ENCODE assay signal across 26 mouse cellular contexts in genomic region chr8:110793936-110794335, GRCm38 (mm10). TPM values are rescaled to one million over a fixed set of nuclear protein-coding genes. Genes with fewer than 3 reads are reported as not detected.
DNase-seq lines count a peak whose midpoint lies in the region; ATAC-seq and TF ChIP-seq lines count a peak whose summit lies in the region.
"Had no signal": no experiment of that assay in that cellular context is flagged by ENCODE, and none has a peak within 500 bp of the region (broad histone marks: within the 10 kb centered on the region; RNA-seq: fewer than 3 reads in every experiment).

No protein-coding gene starts in this region.

- no peak for TF ChIP-seq CTCF in lung, postnatal 0 days (IDR thresholded peaks at IDR 0.05)

- no peaks in the 10 kb centered on the region for H3K27me3 ChIP-seq in heart, embryonic 15.5 days
- no peaks in the 10 kb centered on the region for H3K27me3 ChIP-seq in lung, postnatal 0 days (replicated peaks; ENCODE audit: insufficient read depth, low read length)
- no peaks in the 10 kb centered on the region for H3K27me3 ChIP-seq in kidney, embryonic 16.5 days (ENCODE audit: insufficient read depth, low read length)
- no peaks in the 10 kb centered on the region for H3K27me3 ChIP-seq in forebrain, embryonic 15.5 days
- H3K27me3 ChIP-seq: embryonic facial prominence, embryonic 13.5 days; forebrain, embryonic 13.5 days; limb, embryonic 12.5 days; midbrain, embryonic 15.5 days had no signal

- TF ChIP-seq EP300 in lung, postnatal 0 days (IDR thresholded peaks at IDR 0.05) = no peak

- H3K4me2 ChIP-seq in heart, embryonic 15.5 days = no peak overlapping the region
- H3K4me2 ChIP-seq in lung, postnatal 0 days (replicated peaks; ENCODE audit: low read depth, low read length) = no peak overlapping the region
- no peak overlapping the region for H3K4me2 ChIP-seq in kidney, embryonic 16.5 days (replicated peaks; ENCODE audit: low read depth, low read length)
- H3K4me2 ChIP-seq in forebrain, embryonic 15.5 days (replicated peaks) = no peak overlapping the region
- H3K4me2 ChIP-seq: embryonic facial prominence, embryonic 13.5 days; forebrain, embryonic 13.5 days; heart, embryonic 11.5 days; limb, embryonic 12.5 days; liver, embryonic 11.5 days; midbrain, embryonic 15.5 days had no signal

- no peaks in the 10 kb centered on the region for H3K36me3 ChIP-seq in heart, embryonic 15.5 days
- H3K36me3 ChIP-seq in lung, postnatal 0 days (ENCODE audit: insufficient read depth, low read length) = no peaks in the 10 kb centered on the region
- H3K36me3 ChIP-seq in kidney, embryonic 16.5 days (ENCODE audit: insufficient read depth, low read length) = no peaks in the 10 kb centered on the region
- no peaks in the 10 kb centered on the region for H3K36me3 ChIP-seq in forebrain, embryonic 15.5 days
- H3K36me3 ChIP-seq: embryonic facial prominence, embryonic 13.5 days; limb, embryonic 12.5 days; midbrain, embryonic 15.5 days had no signal

- no peak overlapping the region for H3K27ac ChIP-seq in heart, embryonic 15.5 days
- H3K27ac ChIP-seq in lung, postnatal 0 days (ENCODE audit: low read length) = peak overlapping the region; percentile 43; the same call in 1 of the 2 replicates
- H3K27ac ChIP-seq in kidney, embryonic 16.5 days (ENCODE audit: low read length) = peak overlapping the region; percentile 83
- H3K27ac ChIP-seq in forebrain, embryonic 15.5 days (replicated peaks) = no peak overlapping the region
- H3K27ac ChIP-seq: embryonic facial prominence, embryonic 13.5 days; forebrain, embryonic 13.5 days; limb, embryonic 12.5 days; macrophage; midbrain, embryonic 15.5 days; stomach, postnatal 0 days had no signal

- no peak overlapping the region for H3K4me3 ChIP-seq in heart, embryonic 15.5 days
- no peak overlapping the region for H3K4me3 ChIP-seq in lung, postnatal 0 days (ENCODE audit: low read depth, low read length)
- H3K4me3 ChIP-seq in kidney, embryonic 16.5 days (ENCODE audit: low read length) = no peak overlapping the region
- no peak overlapping the region for H3K4me3 ChIP-seq in forebrain, embryonic 15.5 days
- H3K4me3 ChIP-seq: embryonic facial prominence, embryonic 13.5 days; forebrain, embryonic 13.5 days; limb, embryonic 12.5 days; midbrain, embryonic 15.5 days had no signal

- H3K9ac ChIP-seq in heart, embryonic 15.5 days = no peak overlapping the region
- H3K9ac ChIP-seq in lung, postnatal 0 days (replicated peaks; ENCODE audit: low read depth) = no peak overlapping the region
- no peak overlapping the region for H3K9ac ChIP-seq in kidney, embryonic 16.5 days (replicated peaks; ENCODE audit: low read length)
- H3K9ac ChIP-seq in forebrain, embryonic 15.5 days (replicated peaks) = no peak overlapping the region
- H3K9ac ChIP-seq: embryonic facial prominence, embryonic 13.5 days; forebrain, embryonic 13.5 days; limb, embryonic 12.5 days; liver, postnatal 0 days; midbrain, embryonic 15.5 days had no signal

- ATAC-seq in heart, embryonic 15.5 days (replicated peaks; ENCODE audit: insufficient number of reproducible peaks, insufficient read depth, low FRiP score, low read depth) = 0 out of 2 replicates have a peak, but pooled peaks have one; percentile 4
- no peak for ATAC-seq in lung, postnatal 0 days
- ATAC-seq in kidney, embryonic 16.5 days (ENCODE audit: low FRiP score, low TSS enrichment) = no peak
- ATAC-seq in forebrain, embryonic 15.5 days (replicated peaks) = no peak
- ATAC-seq: activated CD4-positive, CD25-positive, alpha-beta regulatory T cell, adult 4 months; CD4-positive, CD25-positive, alpha-beta regulatory T cell, adult 4 months; forebrain, embryonic 13.5 days; liver, postnatal 0 days; midbrain, embryonic 15.5 days had no signal

- WGBS in heart, embryonic 15.5 days = 92% methylated on average over 9 of the region's 9 CpGs
- WGBS in lung, postnatal 0 days = 79% methylated on average over 9 of the region's 9 CpGs
- WGBS in kidney, embryonic 16.5 days = 84% methylated on average over 9 of the region's 9 CpGs
- 95% methylated on average over 9 of the region's 9 CpGs for WGBS in forebrain, embryonic 15.5 days

- H3K4me1 ChIP-seq in heart, embryonic 15.5 days (replicated peaks) = peaks cover 18% of the 10 kb centered on the region
- H3K4me1 ChIP-seq in lung, postnatal 0 days (ENCODE audit: insufficient read depth, low read depth, low read length) = peaks cover 7% of the 10 kb centered on the region; the same call in 1 of the 2 replicates
- H3K4me1 ChIP-seq in kidney, embryonic 16.5 days (ENCODE audit: insufficient read depth, low read length) = peaks cover 15% of the 10 kb centered on the region; the same call in 1 of the 2 replicates
- no peaks in the 10 kb centered on the region for H3K4me1 ChIP-seq in forebrain, embryonic 15.5 days
- H3K4me1 ChIP-seq: forebrain, embryonic 13.5 days; midbrain, embryonic 15.5 days had no signal

- no peak for DNase-seq in heart, adult 18-20 months
- DNase-seq in lung, postnatal 0 days (ENCODE audit: low spot score) = no peak
- no peak for DNase-seq in lung, postnatal 36 days
- no peak for DNase-seq in thymus, adult 18-20 months
- DNase-seq in layer of hippocampus, postnatal 14 days (ENCODE audit: low spot score in 2 of 2) = no peak
- DNase-seq: adrenal gland, postnatal 10 days; cerebellum, adult 18-20 months; cerebellum, postnatal 25 days; embryo, embryonic 11 days; gastrocnemius, postnatal 10 days; heart, postnatal 14 days; liver, postnatal 0 days had no signal

- no peaks in the 10 kb centered on the region for H3K9me3 ChIP-seq in heart, embryonic 15.5 days (replicated peaks)
- no peaks in the 10 kb centered on the region for H3K9me3 ChIP-seq in lung, postnatal 0 days (ENCODE audit: low read length)
- H3K9me3 ChIP-seq in kidney, embryonic 16.5 days (ENCODE audit: low read length) = peaks cover 4% of the 10 kb centered on the region
- H3K9me3 ChIP-seq in forebrain, embryonic 15.5 days = no peaks in the 10 kb centered on the region
- H3K9me3 ChIP-seq: midbrain, embryonic 15.5 days had no signal

RNA-seq across cellular contexts. Expression of gene Il34, which starts 11.8 kb away (rescaled TPM):
- 0.94 and 1.6 TPM in 2 replicates for polyA plus RNA-seq in heart, embryonic 15.5 days (2015; fragmentation: Nextera tagmentation; extraction: Ambion mirVana)
- 1 to 10 TPM; 3.9 to 5.1 TPM for total RNA-seq in heart, adult 18-20 months (2021)
- 23.3 and 29.6 TPM in 2 replicates for polyA plus RNA-seq in lung, postnatal 0 days (2015; fragmentation: Nextera tagmentation; extraction: Ambion mirVana)
- polyA plus RNA-seq in kidney, embryonic 16.5 days (2015; fragmentation: Nextera tagmentation; extraction: Ambion mirVana) = 3.0 and 3.2 TPM in 2 replicates
- polyA plus RNA-seq in forebrain, embryonic 15.5 days (2015; fragmentation: Nextera tagmentation; extraction: Ambion mirVana) = 2.5 and 3.4 TPM in 2 replicates
- total RNA-seq in layer of hippocampus, postnatal 14 days (2021) = 10 to 100 TPM; 65.2 to 75.8 TPM
- total RNA-seq: granulocyte monocyte progenitor cell, adult 5-6 weeks had no signal
- polyA plus RNA-seq: activated CD4-positive, CD25-positive, alpha-beta regulatory T cell, adult 4 months; CD4-positive, CD25-positive, alpha-beta regulatory T cell, adult 4 months; macrophage had no signal

RNA-seq across cellular contexts. Expression of gene Cog4, which starts 52.5 kb away (rescaled TPM):
- polyA plus RNA-seq in heart, embryonic 15.5 days (2015; fragmentation: Nextera tagmentation; extraction: Ambion mirVana) = 53.9 and 60.1 TPM in 2 replicates
- total RNA-seq in heart, adult 18-20 months (2021) = 10 to 100 TPM; 69.4 to 74.8 TPM
- polyA plus RNA-seq in lung, postnatal 0 days (2015; fragmentation: Nextera tagmentation; extraction: Ambion mirVana) = 43.3 and 46.4 TPM in 2 replicates
- polyA plus RNA-seq in kidney, embryonic 16.5 days (2015; fragmentation: Nextera tagmentation; extraction: Ambion mirVana) = 86.9 and 88.5 TPM in 2 replicates
- 67.1 and 70.0 TPM in 2 replicates for polyA plus RNA-seq in forebrain, embryonic 15.5 days (2015; fragmentation: Nextera tagmentation; extraction: Ambion mirVana)
- 10 to 100 TPM; 60.8 to 65.7 TPM for total RNA-seq in layer of hippocampus, postnatal 14 days (2021)

RNA-seq across cellular contexts. Expression of gene Sf3b3, which starts 52.7 kb away (rescaled TPM):
- polyA plus RNA-seq in heart, embryonic 15.5 days (2015; fragmentation: Nextera tagmentation; extraction: Ambion mirVana) = 65.1 and 85.4 TPM in 2 replicates
- total RNA-seq in heart, adult 18-20 months (2021) = 10 to 100 TPM; 36.7 to 37.5 TPM
- polyA plus RNA-seq in lung, postnatal 0 days (2015; fragmentation: Nextera tagmentation; extraction: Ambion mirVana) = 41.1 and 45.3 TPM in 2 replicates
- 175 and 182 TPM in 2 replicates for polyA plus RNA-seq in kidney, embryonic 16.5 days (2015; fragmentation: Nextera tagmentation; extraction: Ambion mirVana)
- 121 TPM in 2 replicates for polyA plus RNA-seq in forebrain, embryonic 15.5 days (2015; fragmentation: Nextera tagmentation; extraction: Ambion mirVana)
- total RNA-seq in layer of hippocampus, postnatal 14 days (2021) = 10 to 100 TPM; 59.2 to 61.3 TPM

Comparison
In these comparisons a context has a peak if more than half of its experiments do, and no peak if none do; other contexts are left out.
1. H3K27ac ChIP-seq: peak in lung, postnatal 0 days (single experiment) and kidney, embryonic 16.5 days (single experiment); none in heart, embryonic 15.5 days (single experiment) and forebrain, embryonic 15.5 days (single experiment).